Mouse (Mus musculus): ENCODE results near the gene Maml1. TPM values are rescaled to one million over a fixed set of nuclear protein-coding genes. Genes with fewer than 3 reads are reported as not detected.

Gene Maml1
- total RNA-seq, 4 experiments from 2014 or later = 9.9 to 11.1 (median 10.6) TPM

- no peak for DNase-seq (ENCODE audit: low spot score in 2 of 2)
These were observed 51.7 kb downstream of the Maml1 start for GRCm38 (mm10) chr11:50240235-50240911.

- no peak for DNase-seq (ENCODE audit: low spot score in 2 of 2)
These were observed 53.0 kb downstream of the Maml1 start for GRCm38 (mm10) chr11:50238821-50239791.

GRCm38 (mm10) chr11:50238324-50238723 lies 53.8 kb downstream of the Maml1 start, which contains the start of gene Ltc4s:
TSS of gene Ltc4s (minus strand) at chr11:50238616.
- no peak for DNase-seq (ENCODE audit: low spot score in 2 of 2)

- no peak for DNase-seq (ENCODE audit: low spot score in 2 of 2)
These were observed 54.9 kb downstream of the Maml1 start for GRCm38 (mm10) chr11:50236937-50237835.

GRCm38 (mm10) chr11:50236540-50236936 lies 55.6 kb downstream of the Maml1 start:
- DNase-seq (ENCODE audit: low spot score in 2 of 2) = peak in 1 of 2 experiments; percentile 82

- no peak for DNase-seq (ENCODE audit: low spot score in 2 of 2)
These were observed 57.5 kb downstream of the Maml1 start for GRCm38 (mm10) chr11:50234606-50235005.

- no peak for DNase-seq (ENCODE audit: low spot score in 2 of 2)
These were observed 58.1 kb downstream of the Maml1 start for GRCm38 (mm10) chr11:50233993-50234392.

- DNase-seq (ENCODE audit: low spot score in 2 of 2) = peak in 1 of 2 experiments; percentile 70
These were observed 59.1 kb downstream of the Maml1 start for GRCm38 (mm10) chr11:50233022-50233421.

GRCm38 (mm10) chr11:50231411-50231810 lies 60.7 kb downstream of the Maml1 start:
- DNase-seq (ENCODE audit: low spot score in 2 of 2) = no peak

GRCm38 (mm10) chr11:50230481-50231304 lies 61.4 kb downstream of the Maml1 start:
- DNase-seq (ENCODE audit: low spot score in 2 of 2) = no peak

GRCm38 (mm10) chr11:50229252-50229910 lies 62.7 kb downstream of the Maml1 start:
- DNase-seq (ENCODE audit: low spot score in 2 of 2) = peak in 1 of 2 experiments; percentile 15

GRCm38 (mm10) chr11:50228772-50229171 lies 63.3 kb downstream of the Maml1 start:
- DNase-seq (ENCODE audit: low spot score in 2 of 2) = peak in 1 of 2 experiments; percentile 15

- DNase-seq (ENCODE audit: low spot score in 2 of 2) = no peak
These were observed 64.4 kb downstream of the Maml1 start for GRCm38 (mm10) chr11:50227736-50228135.

GRCm38 (mm10) chr11:50227226-50227625 lies 64.9 kb downstream of the Maml1 start:
- DNase-seq (ENCODE audit: low spot score in 2 of 2) = no peak

- no peak for DNase-seq (ENCODE audit: low spot score in 2 of 2)
These were observed 65.7 kb downstream of the Maml1 start for GRCm38 (mm10) chr11:50226406-50226805.

GRCm38 (mm10) chr11:50225611-50226378 lies 66.3 kb downstream of the Maml1 start:
- no peak for DNase-seq (ENCODE audit: low spot score in 2 of 2)

GRCm38 (mm10) chr11:50224671-50225530 lies 67.2 kb downstream of the Maml1 start:
- DNase-seq (ENCODE audit: low spot score in 2 of 2) = peak; percentile 67 to 78

Measured in left cerebral cortex, adult 8-10 months (tissue).